Mouse (Mus musculus): Measurements from ENCODE around the gene Matk.

Matk gene

DNA sequence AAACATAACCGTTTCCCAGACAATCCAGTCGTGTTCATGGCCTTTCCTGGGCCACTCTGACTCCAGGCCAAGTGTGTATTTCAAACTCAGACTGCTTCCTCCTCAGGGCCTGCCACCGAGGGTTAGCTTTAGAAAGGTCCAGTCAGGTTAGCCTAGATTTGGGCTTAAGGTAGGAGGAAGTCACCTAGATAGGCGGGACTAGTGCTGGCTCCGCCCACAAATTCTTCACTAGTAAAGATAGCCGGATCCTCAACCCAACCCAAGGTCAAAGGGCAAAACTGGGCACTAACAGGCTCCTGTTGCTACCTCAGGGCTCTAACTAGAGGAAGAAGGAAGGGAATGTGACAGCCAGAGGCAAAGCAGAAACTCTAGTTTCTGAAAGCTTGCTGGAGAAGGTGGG lies 33.9 kb downstream of the Matk start:
- no peak for DNase-seq (ENCODE audit: low spot score in 2 of 2)

DNA sequence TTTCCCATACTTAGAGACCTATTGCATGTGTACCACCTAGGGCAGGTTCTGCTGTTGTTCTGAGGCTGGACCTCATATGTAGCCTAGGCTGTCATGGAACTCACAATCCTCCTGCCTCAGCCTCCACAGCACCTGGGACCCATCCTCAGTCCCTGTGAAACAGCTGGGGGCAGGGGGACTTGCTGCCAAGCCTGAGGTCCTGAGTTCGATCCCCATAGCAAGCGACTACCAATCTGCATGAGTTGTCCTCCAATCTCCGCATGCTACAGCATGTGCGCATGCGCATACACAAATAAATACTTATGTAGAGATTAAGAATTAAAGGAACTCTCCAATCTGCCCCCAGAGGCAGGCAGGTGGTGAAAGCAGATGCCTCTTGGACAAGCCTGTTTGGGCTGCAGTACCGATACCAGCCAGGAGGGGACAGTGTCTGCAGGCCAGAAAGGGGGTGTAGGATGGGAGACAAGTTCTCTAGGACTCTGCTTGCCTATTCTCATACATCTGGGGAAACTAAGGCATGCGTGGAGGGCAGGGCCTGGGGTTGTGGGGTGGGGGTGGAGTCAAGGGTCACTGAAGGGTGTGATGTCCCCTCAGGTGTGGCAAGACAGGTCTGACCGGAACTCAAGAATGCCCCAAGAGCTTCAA lies 34.9 kb downstream of the Matk start:
- DNase-seq (ENCODE audit: low spot score in 2 of 2): peak; percentile 65 to 83

GRCm38 (mm10) chr10:81288601-81289000 lies 35.9 kb downstream of the Matk start:
- DNase-seq (ENCODE audit: low spot score in 2 of 2): peak in 1 of 2 experiments; percentile 60

DNA sequence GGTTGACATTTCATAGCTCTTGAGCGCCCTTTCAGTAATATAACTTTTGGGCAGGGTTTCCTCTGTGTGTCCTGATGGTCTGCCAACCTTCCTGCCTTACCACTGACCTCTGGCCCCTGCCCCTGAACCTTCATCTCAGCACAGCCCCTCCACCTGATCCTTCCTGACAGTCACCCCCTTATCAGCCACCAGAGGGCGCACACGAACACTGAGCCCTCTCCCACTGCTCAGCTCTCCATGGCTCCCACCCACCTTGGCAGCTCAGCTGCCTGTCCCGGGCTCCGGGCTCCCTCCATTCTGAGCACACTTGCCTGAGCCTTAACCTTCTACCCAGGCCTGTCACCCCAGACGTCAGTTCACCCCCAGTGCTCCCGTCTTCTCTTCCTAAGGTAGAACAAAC lies 36.5 kb downstream of the Matk start:
- DNase-seq (ENCODE audit: low spot score in 2 of 2): peak; percentile 46 to 67

DNA sequence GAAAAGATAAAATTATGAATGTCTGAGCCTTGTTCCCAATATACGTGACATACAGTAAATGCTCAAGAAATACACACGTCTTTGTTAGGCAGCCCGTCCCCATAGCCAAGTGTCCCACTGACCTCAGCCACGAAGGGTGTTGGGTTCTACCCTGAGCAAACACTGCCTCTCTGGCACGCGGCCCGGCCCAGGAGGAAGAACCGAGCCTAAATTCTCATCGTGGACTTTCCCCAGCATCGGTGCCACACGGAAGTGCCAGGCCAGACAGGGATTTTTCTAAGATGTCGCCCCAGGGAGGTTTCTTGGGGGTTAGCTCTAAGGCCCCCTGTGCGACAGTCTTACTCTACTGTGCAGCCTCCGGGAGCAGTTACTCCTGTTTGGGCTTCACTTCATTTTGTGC lies 37.1 kb downstream of the Matk start:
- no peak for DNase-seq (ENCODE audit: low spot score in 2 of 2)

DNA sequence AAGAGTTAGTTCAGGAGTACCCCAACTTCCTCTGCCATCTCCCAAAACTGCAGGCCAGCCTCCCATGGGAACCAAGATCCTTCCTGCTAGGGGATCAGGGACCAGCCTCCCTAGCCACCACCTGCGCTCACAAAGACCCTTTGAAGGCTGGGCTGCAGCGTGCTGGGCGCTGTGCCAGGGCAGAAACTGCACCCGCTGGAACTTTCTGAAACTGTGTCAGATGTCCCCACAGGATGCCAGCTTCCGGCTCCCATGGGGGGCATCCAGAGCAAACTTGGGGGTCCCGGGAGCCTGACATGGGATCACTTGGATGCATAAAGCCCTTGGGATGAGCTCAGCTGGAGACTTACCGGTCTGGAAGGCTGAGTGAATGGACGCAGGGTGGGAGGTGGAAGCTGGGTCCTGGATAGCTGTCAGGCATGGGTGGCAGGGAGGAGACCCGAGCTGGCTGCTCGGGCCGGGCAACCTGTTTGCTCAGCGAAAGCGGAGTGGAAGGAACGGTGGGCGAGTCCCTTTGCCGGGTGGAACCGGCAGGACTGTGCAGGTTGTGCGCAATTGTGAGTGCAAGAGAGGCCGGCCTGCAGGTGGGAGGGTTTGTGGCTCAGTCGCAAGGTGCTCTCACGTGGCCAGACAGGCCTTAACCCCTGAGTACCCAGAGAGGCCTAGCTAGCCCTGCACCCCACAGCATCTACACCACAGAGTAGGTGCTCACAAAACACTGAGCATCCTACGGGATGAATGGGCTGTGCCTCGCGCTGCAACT lies 38.1 kb downstream of the Matk start:
- DNase-seq (ENCODE audit: low spot score in 2 of 2): peak in 1 of 2 experiments; percentile 27

DNA sequence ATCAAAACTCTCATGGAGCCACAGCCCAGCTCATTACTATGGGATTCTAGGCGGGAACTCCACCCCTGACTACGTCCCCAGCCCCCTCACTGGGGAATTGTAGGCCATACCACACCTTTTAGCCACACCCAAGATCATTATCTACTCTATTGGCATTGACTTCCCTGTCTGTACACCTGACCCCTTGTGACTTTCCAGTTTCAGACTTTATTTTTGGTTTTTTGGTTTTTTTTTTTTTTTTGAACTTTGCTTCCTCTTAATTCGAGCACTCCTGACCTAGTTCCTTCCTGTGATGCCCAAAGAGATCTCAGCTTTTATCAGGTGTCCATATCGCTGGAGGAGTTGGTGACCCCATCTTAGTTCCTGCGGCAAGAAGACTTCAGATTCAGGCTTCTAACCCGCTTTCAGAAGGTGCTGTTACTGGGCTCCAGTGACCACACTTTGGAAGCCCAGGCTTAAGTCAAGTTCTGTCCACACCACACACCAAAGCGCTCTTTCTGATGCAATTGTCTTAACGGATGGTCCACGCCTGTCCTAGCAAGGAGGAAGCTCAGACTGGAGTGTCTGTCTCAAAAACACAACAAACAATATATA lies 38.9 kb downstream of the Matk start, which contains the start of gene Tjp3:
Gene Tjp3, minus strand, starts transcription at position 71 of the 594 bp plus-strand sequence.
- no peak for DNase-seq (ENCODE audit: low spot score in 2 of 2)

DNA sequence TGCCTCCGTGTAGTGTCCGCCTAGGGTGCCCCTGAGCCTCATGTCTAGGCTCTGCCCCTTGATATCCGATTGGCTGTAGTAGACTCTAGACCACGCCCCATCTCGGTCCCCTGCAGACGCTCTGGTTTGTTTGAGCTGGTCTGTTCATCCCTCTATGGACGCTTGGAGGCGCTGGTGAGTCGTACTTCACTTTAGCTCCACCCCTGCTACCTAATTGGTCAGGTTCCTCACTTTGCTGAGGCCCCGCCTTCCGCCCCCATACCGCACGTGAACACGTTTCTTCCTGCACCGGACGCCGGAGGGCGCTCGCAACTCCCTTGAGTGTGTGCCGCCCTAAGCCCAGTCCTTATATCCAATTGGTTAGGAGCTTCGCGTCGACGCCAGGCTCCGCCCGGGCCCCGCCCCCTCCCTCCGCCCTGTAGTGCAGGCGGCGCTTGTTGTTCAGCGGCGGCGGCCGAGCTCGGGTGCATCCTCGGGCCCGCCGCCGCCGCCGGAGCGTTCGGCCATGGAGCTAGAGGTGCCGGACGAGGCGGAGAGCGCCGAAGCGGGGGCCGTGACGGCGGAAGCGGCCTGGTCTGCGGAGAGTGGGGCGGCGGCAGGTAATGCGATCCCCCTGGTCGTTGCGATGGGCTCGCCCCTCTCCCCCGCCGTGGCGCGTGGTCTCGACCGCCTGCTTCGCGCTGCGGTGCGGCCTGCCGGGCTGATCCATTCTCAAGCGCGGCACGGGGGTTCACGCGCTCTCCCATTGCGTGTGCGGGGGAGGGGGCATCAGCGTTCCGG lies 40.0 kb downstream of the Matk start, which contains the start of gene Pip5k1c:
Gene Pip5k1c, plus strand, starts transcription at position 410 of the 780 bp plus-strand sequence.
- peak; percentile 100 for DNase-seq (ENCODE audit: low spot score in 2 of 2)

GRCm38 (mm10) chr10:81293334-81294030 lies 40.7 kb downstream of the Matk start:
- DNase-seq (ENCODE audit: low spot score in 2 of 2): no peak

GRCm38 (mm10) chr10:81294442-81294841 lies 41.7 kb downstream of the Matk start:
- DNase-seq (ENCODE audit: low spot score in 2 of 2): no peak

- DNase-seq (ENCODE audit: low spot score in 2 of 2): no peak
These were observed 42.5 kb downstream of the Matk start for GRCm38 (mm10) chr10:81295185-81295584.

- peak in 1 of 2 experiments; percentile 68 for DNase-seq (ENCODE audit: low spot score in 2 of 2)
These were observed 44.5 kb downstream of the Matk start for GRCm38 (mm10) chr10:81297246-81297645.

- peak; percentile 86 to 87 for DNase-seq (ENCODE audit: low spot score in 2 of 2)
These were observed 45.1 kb downstream of the Matk start for GRCm38 (mm10) chr10:81297845-81298244.

GRCm38 (mm10) chr10:81298369-81299100 lies 45.8 kb downstream of the Matk start:
- peak; percentile 70 to 84 for DNase-seq (ENCODE audit: low spot score in 2 of 2)

DNA sequence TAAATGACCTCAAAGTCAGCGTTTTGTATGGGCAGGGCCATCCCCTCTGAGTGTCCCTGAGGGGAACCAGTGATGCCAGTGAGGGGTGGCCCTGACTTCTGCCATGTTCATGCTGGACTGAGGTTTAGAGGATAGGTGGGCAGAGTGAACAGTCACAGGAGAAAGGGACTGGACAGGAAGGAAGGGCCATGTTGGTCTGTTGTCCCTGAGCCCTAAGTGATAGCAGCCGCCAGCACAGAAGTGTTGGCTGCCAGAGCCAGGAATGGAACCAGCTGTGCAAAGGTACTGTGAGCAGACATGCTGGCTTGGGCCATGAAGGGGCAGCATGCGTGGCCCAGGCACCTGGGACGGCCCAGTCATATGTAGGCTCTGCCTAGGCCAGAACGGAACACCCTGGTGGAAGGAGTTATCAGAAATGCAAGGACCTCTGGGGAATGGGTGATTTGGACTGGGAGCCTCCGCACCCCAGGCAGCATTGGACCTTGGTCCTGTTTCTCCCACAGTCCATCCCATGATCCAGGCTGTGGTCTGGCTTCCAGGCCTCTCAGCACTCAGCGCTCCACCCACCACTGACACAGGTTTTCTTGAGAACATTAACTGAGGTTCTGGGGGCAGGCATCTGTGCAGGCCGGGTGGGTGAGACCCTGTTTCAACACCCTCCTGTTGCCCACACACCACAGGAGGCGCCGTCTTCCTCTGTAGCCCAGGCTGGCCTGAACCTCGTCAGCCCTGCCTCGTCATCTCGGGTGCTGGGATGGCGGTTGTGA lies 47.0 kb downstream of the Matk start:
- no peak for DNase-seq (ENCODE audit: low spot score in 2 of 2)

DNA sequence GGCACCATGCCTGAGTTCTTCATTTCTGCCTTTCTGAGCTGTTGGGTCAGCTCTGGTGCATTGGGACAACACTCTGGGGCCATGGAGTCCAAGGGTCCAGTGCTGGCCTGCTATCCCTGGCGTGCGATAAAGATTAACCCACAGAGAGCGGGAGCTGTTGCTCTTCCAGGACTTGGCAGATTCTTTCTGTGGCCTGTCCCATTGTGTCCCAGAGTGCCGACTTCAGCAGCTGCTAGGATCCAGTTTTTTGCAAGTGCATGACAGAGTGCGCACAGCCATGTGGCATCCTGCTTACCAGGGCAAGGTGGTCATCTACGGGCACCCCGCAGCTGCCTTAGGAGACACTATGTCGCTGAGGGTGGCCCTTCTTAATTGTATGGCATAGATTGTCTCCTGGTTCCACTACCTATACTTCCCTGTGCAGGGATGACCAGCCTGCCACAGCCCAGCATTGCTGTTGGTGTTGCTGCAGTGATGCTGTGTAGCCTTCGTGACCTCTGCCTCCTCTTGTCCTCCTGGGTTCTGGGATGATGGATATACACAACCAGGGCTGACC lies 47.7 kb downstream of the Matk start:
- no peak for DNase-seq (ENCODE audit: low spot score in 2 of 2)

DNA sequence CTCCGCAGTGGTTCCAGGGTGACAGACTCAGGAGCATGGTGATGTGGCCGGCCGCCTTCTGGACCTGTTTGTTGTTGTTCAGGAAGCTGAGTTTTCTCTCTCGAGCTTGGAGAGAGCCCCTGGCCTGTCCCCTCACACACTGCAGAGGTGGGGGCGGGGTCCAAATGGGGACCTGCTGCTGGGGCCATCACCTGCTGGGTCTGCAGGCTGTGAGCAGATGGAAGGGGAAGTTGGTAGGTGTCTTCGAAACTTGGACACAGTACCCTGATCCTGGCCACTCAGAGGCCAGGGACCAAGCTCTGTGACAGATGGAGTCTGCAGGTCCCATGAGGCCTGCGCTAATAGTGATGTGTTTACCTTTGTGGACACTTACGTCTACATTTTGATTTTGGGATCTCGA lies 48.6 kb downstream of the Matk start:
- peak in 1 of 2 experiments; percentile 20 for DNase-seq (ENCODE audit: low spot score in 2 of 2)

- DNase-seq (ENCODE audit: low spot score in 2 of 2): no peak
These were observed 49.6 kb downstream of the Matk start for GRCm38 (mm10) chr10:81302288-81302687.

DNA sequence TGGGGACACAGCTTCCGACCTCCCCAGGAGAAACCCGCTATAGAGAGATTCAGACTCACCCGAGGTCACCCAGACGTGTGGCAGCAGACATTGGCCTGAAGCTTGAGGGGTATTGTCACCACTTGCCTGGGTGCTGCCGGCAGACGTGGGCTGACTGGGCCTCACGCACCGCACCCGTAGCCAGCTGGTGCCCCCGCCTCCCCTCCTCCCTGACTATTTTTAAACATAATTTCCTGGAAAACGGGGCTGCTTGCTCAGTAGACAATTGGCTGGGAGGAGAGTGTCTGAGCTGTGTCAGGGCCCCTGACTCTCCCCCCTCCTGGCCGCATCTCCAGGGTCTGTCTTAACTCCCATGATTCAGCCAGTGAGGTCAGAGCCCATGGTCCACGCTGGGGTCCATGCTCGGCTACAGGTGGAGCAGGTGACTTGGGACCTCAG lies 50.1 kb downstream of the Matk start:
- no peak for DNase-seq (ENCODE audit: low spot score in 2 of 2)
